Mouse (Mus musculus): ENCODE data around the gene Gm2897. TPM values are rescaled to one million over a fixed set of nuclear protein-coding genes. Genes with fewer than 3 reads are reported as not detected.
"Not testable (repeated sequence)": the region's sequence is repeated elsewhere in the genome, so short reads cannot be mapped to it uniquely, and the experiment has no call there.

Gene Gm2897
- 1.4 TPM in 1 of 2 replicates, not detected in the other for total RNA-seq (2017)

DNA sequence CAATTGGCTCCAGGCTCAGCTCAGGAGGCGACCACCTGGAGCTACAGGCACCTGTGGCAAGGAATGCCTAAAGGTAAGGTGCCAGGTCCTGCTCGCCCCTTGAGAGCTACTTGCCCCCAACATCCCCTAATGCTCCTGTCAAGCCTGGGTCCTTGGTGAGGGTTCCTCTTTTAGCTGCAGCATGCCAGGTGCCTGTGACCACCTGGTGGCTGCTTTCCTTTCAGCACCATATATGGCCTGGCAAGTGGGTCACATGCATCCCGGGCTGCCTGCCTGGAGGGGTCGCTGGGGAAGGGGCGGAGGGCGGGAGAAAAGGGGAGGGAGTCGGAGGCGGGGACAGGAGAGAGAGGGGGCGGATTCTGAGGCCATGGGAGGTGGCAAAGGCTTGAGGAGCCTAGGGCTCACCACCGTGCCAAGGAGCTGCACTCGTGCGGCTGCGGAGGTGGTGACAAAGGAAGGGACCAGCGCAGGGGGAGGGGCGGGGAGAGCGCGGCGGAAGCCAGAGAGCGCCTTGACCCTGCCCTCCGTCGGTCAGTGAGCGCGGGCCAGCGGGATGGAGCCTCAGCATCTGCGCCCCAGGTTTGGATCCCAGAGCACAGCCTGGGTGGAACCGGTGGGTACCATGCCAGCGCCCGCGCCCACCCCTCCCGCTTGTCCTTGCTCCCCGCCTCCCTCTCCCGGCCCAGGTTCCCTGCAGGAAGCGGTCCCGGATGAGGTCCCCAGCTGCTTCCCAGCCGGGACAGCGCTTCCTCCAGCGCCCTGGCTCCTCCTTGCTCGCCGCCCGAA is at the start of gene Gm2897:
TSS of gene Gm2897 (plus strand) at position 559 of the 786 bp plus-strand sequence.
- not testable (repeated sequence) for ATAC-seq (replicated peaks; ENCODE audit: low read depth, poor library complexity, severe bottlenecking)

DNA sequence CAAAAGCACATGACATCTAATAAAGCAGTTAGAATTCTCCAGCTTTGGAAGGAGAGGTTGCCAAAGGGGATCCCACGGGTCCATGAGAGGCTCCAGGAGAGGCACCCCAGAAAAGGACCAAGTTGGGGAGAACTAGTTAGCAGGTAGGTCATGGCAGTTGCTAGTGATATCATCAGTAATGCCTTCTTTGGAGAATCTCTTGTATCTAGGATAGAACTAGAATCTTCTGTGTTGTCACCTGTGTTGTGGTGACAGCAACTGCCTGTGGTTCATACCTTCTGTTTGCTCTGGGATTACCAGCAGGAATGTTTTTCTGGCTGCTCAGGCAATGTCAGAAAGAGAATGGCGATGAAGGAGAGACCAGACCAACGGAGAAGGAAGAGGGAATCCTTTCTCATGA is 19.4 kb upstream of the Gm2897 start, which contains the start of gene Gm2888:
TSS of gene Gm2888 (plus strand) at position 301 of the 400 bp plus-strand sequence.
- not testable (repeated sequence) for ATAC-seq (replicated peaks; ENCODE audit: low read depth, poor library complexity, severe bottlenecking)

DNA sequence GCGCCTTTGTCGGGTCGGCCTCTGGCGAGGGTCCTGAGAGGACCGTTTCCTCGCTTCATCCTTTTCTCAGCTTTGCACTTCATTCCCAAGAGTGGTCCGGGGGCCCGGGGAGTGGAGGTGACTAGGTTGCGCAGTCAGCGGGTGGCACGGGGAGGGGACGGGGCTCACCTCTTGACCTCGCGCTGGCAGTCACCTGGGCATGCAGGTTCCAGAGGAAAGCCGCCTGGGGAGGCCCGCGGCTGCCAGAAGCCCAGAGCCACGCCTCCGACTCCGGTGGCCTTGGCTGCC is 372 bp downstream of the Gm2897 start:
- not testable (repeated sequence) for ATAC-seq (replicated peaks; ENCODE audit: low read depth, poor library complexity, severe bottlenecking)

DNA sequence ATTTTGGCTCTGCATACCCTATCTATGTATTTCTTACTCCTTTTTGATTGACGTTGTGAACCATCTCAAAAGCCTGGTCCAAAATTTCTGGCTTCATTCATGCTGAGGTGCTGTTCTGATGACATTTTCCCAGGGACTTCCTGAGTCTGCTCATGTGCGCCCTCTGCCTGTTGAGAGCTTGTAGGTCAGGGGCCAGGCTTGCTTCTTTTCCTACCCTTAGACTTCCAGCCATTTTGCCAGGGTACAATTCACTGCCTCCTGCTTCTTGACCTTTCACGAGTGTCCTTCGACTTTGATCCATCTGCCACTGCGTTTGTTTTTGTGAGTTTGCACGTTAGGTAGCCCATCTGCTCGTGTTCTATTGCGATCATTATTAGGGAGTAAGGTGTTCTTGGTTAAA is 1.0 kb downstream of the Gm2897 start:
- ATAC-seq (replicated peaks; ENCODE audit: low read depth, poor library complexity, severe bottlenecking): not testable (repeated sequence)

DNA sequence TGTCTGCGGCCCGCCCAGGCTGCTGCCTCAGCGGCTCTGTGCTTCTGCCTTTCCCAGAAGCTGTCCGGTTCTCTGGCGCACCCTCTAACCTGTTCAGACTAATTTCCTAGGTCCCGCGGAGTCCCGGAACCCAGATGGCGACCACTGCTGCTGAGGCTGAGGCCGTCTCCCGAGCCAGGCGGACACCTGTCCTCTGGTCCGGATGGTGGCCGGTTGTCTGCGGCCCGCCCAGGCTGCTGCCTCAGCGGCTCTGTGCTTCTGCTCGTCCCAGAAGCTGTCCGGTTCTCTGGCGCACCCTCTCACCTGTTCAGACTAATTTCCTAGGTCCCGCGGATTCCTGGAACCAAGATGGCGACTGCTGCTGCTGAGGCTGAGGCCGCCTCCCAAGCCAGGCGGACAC is 67.0 kb downstream of the Gm2897 start:
- not testable (repeated sequence) for ATAC-seq (replicated peaks; ENCODE audit: low read depth, poor library complexity, severe bottlenecking)

Other genes starting within 250 kb of the Gm2897 start
- gene Gm2888, start 19.3 kb upstream of the Gm2897 start, total RNA-seq (2017): not detected in 2 replicates
- 1.2 TPM in 1 of 2 replicates, not detected in the other for gene Gm10340, start 84.7 kb downstream of the Gm2897 start, total RNA-seq (2017)
- not detected in 2 replicates for gene Gm5795, start 139.0 kb downstream of the Gm2897 start, total RNA-seq (2017)
- gene D830030K20Rik, start 159.2 kb downstream of the Gm2897 start, total RNA-seq (2017): not detected in 2 replicates

Data from common myeloid progenitor, adult 5-6 weeks (primary cell).